Mouse (Mus musculus): Measurements from ENCODE around the gene Ptpro. TPM values are rescaled to one million over a fixed set of nuclear protein-coding genes. Genes with fewer than 3 reads are reported as not detected.

Gene Ptpro
- polyA plus RNA-seq, 2 experiments = 2.0 to 2.3 TPM

DNA sequence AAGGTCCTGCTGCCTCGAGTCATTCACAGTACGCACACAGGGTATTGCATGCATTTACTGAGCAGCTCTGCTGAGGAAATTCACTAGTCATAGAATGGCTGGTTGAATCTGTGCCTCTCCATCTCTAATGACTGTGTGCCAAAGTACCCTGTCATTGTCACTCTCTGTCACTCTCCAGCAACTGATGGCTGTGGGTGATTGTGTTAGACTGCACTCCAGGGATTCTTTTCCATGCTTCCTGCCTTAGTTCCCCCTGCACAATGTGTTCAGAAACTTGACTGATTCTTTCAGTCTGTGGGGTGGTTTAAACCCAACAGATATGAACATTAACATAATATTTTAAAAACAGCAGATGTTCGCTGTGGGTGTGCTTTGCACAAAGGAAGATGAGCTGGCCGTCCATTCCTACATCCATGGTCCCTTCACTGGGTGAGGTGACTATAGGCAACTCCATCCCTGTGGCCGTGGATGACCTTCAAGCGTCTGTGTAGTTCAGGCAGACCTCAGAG, 29.5 kb downstream of the Ptpro start:
- no peak overlapping the region for H3K4me2 ChIP-seq (replicated peaks; ENCODE audit: low read depth, low read length, severe bottlenecking)
- no peaks in the 10 kb centered on the region for H3K36me3 ChIP-seq (ENCODE audit: control insufficient read depth, insufficient read depth, low read length)
- no peak overlapping the region for H3K4me3 ChIP-seq (replicated peaks; ENCODE audit: low read length)
- no peak overlapping the region for H3K9ac ChIP-seq (ENCODE audit: low read depth, low read length, severe bottlenecking)
- no peak overlapping the region for H3K27ac ChIP-seq (replicated peaks; ENCODE audit: low read depth, low read length)
- H3K27me3 ChIP-seq (ENCODE audit: control insufficient read depth, insufficient read depth, low read length) = no peaks in the 10 kb centered on the region
- DNase-seq (ENCODE audit: low spot score) = no peak
- TF ChIP-seq POLR2A (IDR thresholded peaks at IDR 0.05; ENCODE audit: borderline replicate concordance, extremely low read depth, insufficient read depth, insufficient read length) = no peak
- H3K9me3 ChIP-seq (ENCODE audit: control insufficient read depth, low read length) = no peaks in the 10 kb centered on the region
- WGBS = 81% methylated on average over 6 of the region's 6 CpGs
- ATAC-seq (ENCODE audit: low FRiP score, low read depth) = no peak
- H3K4me1 ChIP-seq (ENCODE audit: control insufficient read depth, insufficient read depth, low read length) = 0 out of 2 replicates have a peak, but pooled peaks cover 2% of the 10 kb centered on the region

GRCm38 (mm10) chr6:137282050-137282449, 29.9 kb downstream of the Ptpro start:
- WGBS = 67% methylated on average over 7 of the region's 7 CpGs

DNA sequence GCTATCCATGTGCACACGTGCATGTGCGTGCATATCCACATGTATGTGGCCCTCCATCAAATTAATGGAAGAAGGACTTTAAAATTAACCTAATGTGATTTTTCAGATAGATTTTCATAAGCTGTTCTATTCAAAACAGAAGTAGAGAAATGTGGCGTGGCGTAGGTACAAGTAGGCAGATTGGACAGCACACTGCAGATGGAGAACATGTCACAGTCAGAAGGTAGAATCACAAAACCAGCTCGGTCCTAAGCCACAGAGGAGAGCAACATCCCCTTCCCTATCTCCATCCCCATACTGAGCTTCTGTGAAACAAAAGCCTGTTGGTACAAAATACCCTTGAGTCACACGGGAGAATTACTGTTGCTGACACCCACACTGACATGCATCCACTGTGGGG, 34.3 kb downstream of the Ptpro start:
- Histone ChIP-seq H3K36me3 (ENCODE audit: control insufficient read depth, insufficient read depth, low read length) (no peaks in the 10 kb centered on the region), H3K9ac (ENCODE audit: low read depth, low read length, severe bottlenecking) (no peak overlapping the region), H3K27ac (replicated peaks; ENCODE audit: low read depth, low read length) (no peak overlapping the region), H3K4me2 (replicated peaks; ENCODE audit: low read depth, low read length, severe bottlenecking) (no peak overlapping the region), H3K27me3 (ENCODE audit: control insufficient read depth, insufficient read depth, low read length) (no peaks in the 10 kb centered on the region), H3K4me1 (ENCODE audit: control insufficient read depth, insufficient read depth, low read length) (no peaks in the 10 kb centered on the region), H3K4me3 (replicated peaks; ENCODE audit: low read length) (no peak overlapping the region), H3K9me3 (ENCODE audit: control insufficient read depth, low read length) (no peaks in the 10 kb centered on the region)
- ATAC-seq (ENCODE audit: low FRiP score, low read depth) = no peak
- no peak for DNase-seq (ENCODE audit: low spot score)
- 85% methylated on average over 6 of the region's 6 CpGs for WGBS
- TF ChIP-seq POLR2A (IDR thresholded peaks at IDR 0.05; ENCODE audit: borderline replicate concordance, extremely low read depth, insufficient read depth, insufficient read length) = no peak

More at GRCm38 (mm10) chr6:137282050-137282449, 29.9 kb downstream of the Ptpro start:
- H3K9ac ChIP-seq (ENCODE audit: low read depth, low read length, severe bottlenecking) = no peak overlapping the region
- H3K9me3 ChIP-seq (ENCODE audit: control insufficient read depth, low read length) = no peaks in the 10 kb centered on the region
- H3K27me3 ChIP-seq (ENCODE audit: control insufficient read depth, insufficient read depth, low read length) = no peaks in the 10 kb centered on the region
- ATAC-seq (ENCODE audit: low FRiP score, low read depth) (no peak), DNase-seq (ENCODE audit: low spot score) (no peak)
- no peak for TF ChIP-seq POLR2A (IDR thresholded peaks at IDR 0.05; ENCODE audit: borderline replicate concordance, extremely low read depth, insufficient read depth, insufficient read length)
- no peak overlapping the region for H3K27ac ChIP-seq (replicated peaks; ENCODE audit: low read depth, low read length)
- no peak overlapping the region for H3K4me3 ChIP-seq (replicated peaks; ENCODE audit: low read length)
- H3K36me3 ChIP-seq (ENCODE audit: control insufficient read depth, insufficient read depth, low read length) = no peaks in the 10 kb centered on the region
- 0 out of 2 replicates have a peak, but pooled peaks cover 2% of the 10 kb centered on the region for H3K4me1 ChIP-seq (ENCODE audit: control insufficient read depth, insufficient read depth, low read length)
- H3K4me2 ChIP-seq (replicated peaks; ENCODE audit: low read depth, low read length, severe bottlenecking) = no peak overlapping the region

- H3K4me2 ChIP-seq (replicated peaks; ENCODE audit: low read depth, low read length, severe bottlenecking) = no peak overlapping the region
- ATAC-seq (ENCODE audit: low FRiP score, low read depth) (no peak), DNase-seq (ENCODE audit: low spot score) (no peak)
- no peaks in the 10 kb centered on the region for H3K27me3 ChIP-seq (ENCODE audit: control insufficient read depth, insufficient read depth, low read length)
- no peak overlapping the region for H3K4me3 ChIP-seq (replicated peaks; ENCODE audit: low read length)
- no peak for TF ChIP-seq POLR2A (IDR thresholded peaks at IDR 0.05; ENCODE audit: borderline replicate concordance, extremely low read depth, insufficient read depth, insufficient read length)
- WGBS = 65% methylated on average over 7 of the region's 7 CpGs
- H3K9me3 ChIP-seq (ENCODE audit: control insufficient read depth, low read length) = no peaks in the 10 kb centered on the region
- H3K9ac ChIP-seq (ENCODE audit: low read depth, low read length, severe bottlenecking) = no peak overlapping the region
- H3K4me1 ChIP-seq (ENCODE audit: control insufficient read depth, insufficient read depth, low read length) = no peaks in the 10 kb centered on the region
- no peaks in the 10 kb centered on the region for H3K36me3 ChIP-seq (ENCODE audit: control insufficient read depth, insufficient read depth, low read length)
- no peak overlapping the region for H3K27ac ChIP-seq (replicated peaks; ENCODE audit: low read depth, low read length)
Measured at GRCm38 (mm10) chr6:137287788-137288187, 35.7 kb downstream of the Ptpro start.

DNA sequence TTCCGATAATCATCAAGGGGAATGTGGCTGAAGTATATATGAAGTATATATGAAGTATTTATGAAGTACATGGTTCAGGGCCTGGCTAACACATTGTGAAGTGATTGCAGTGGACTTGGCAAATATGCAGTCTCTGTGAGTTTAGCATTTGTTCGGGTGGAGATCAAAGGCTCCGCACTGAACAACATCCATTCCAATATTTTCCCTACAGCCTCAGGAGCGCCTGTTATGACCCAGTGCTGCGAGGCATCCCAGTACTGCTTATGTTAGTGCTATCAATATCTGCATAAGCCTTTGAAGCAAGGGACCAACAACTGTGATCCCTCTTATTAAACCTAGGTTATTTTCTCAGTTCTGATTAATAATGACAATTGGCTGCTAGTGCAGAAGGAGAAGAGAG, 36.1 kb downstream of the Ptpro start:
- Histone ChIP-seq H3K4me2 (replicated peaks; ENCODE audit: low read depth, low read length, severe bottlenecking) (no peak overlapping the region), H3K27ac (replicated peaks; ENCODE audit: low read depth, low read length) (no peak overlapping the region), H3K4me3 (replicated peaks; ENCODE audit: low read length) (no peak overlapping the region), H3K27me3 (ENCODE audit: control insufficient read depth, insufficient read depth, low read length) (no peaks in the 10 kb centered on the region), H3K9me3 (ENCODE audit: control insufficient read depth, low read length) (no peaks in the 10 kb centered on the region), H3K9ac (ENCODE audit: low read depth, low read length, severe bottlenecking) (no peak overlapping the region), H3K36me3 (ENCODE audit: control insufficient read depth, insufficient read depth, low read length) (no peaks in the 10 kb centered on the region), H3K4me1 (ENCODE audit: control insufficient read depth, insufficient read depth, low read length) (no peaks in the 10 kb centered on the region)
- ATAC-seq (ENCODE audit: low FRiP score, low read depth) (no peak), DNase-seq (ENCODE audit: low spot score) (no peak)
- TF ChIP-seq POLR2A (IDR thresholded peaks at IDR 0.05; ENCODE audit: borderline replicate concordance, extremely low read depth, insufficient read depth, insufficient read length) = no peak
- 87% methylated on average over 5 of the region's 5 CpGs for WGBS

DNA sequence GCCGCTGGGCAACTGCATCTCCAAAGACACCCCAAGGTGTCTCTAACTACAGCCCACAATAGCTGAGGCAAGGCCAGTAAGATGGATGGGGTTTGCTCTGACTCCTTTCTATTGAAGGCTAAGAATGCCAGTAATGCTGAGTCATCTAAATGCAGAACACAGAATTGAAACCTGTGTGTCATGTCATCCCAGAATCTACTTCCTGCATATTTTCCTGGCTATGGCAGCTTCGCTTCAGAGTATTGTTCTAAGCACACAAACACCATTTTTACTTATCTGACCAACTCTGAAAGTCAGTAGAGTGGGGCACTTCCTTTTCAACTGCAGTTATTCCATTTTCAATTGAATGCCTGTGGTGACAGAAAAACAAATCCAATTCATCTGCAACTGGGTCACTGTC, 40.3 kb downstream of the Ptpro start:
- Histone ChIP-seq H3K9me3 (ENCODE audit: control insufficient read depth, low read length) (no peaks in the 10 kb centered on the region), H3K4me2 (replicated peaks; ENCODE audit: low read depth, low read length, severe bottlenecking) (no peak overlapping the region), H3K4me3 (replicated peaks; ENCODE audit: low read length) (no peak overlapping the region), H3K4me1 (ENCODE audit: control insufficient read depth, insufficient read depth, low read length) (no peaks in the 10 kb centered on the region), H3K27me3 (ENCODE audit: control insufficient read depth, insufficient read depth, low read length) (no peaks in the 10 kb centered on the region), H3K36me3 (ENCODE audit: control insufficient read depth, insufficient read depth, low read length) (no peaks in the 10 kb centered on the region), H3K27ac (replicated peaks; ENCODE audit: low read depth, low read length) (no peak overlapping the region), H3K9ac (ENCODE audit: low read depth, low read length, severe bottlenecking) (no peak overlapping the region)
- WGBS = 81% methylated on average over 2 of the region's 2 CpGs
- DNase-seq (ENCODE audit: low spot score) = no peak
- TF ChIP-seq POLR2A (IDR thresholded peaks at IDR 0.05; ENCODE audit: borderline replicate concordance, extremely low read depth, insufficient read depth, insufficient read length) = no peak
- ATAC-seq (ENCODE audit: low FRiP score, low read depth) = no peak

All from limb, embryonic 14.5 days (tissue).